Mouse (Mus musculus): ENCODE results near the gene Tm4sf4. TPM values are rescaled to one million over a fixed set of nuclear protein-coding genes. Genes with fewer than 3 reads are reported as not detected.
A peak's percentile ranks its signal among the peaks of the same experiment; 100 is the strongest.

Gene Tm4sf4
- polyA plus RNA-seq, 1 experiment from 2014 or later: 1.4 TPM

- ATAC-seq (ENCODE audit: low FRiP score, low TSS enrichment): peak; percentile 69
- Histone ChIP-seq H3K4me2 (replicated peaks; ENCODE audit: low read depth, low read length) (peak overlapping the region; percentile 48; the same call in 1 of the 2 replicates), H3K9ac (replicated peaks; ENCODE audit: low read length) (peak overlapping the region; percentile 43; the same call in 1 of the 2 replicates), H3K4me3 (ENCODE audit: low read length) (no peak overlapping the region), H3K4me1 (ENCODE audit: insufficient read depth, low read length) (peaks cover 28% of the 10 kb centered on the region), H3K27me3 (ENCODE audit: insufficient read depth, low read length) (no peaks in the 10 kb centered on the region), H3K9me3 (ENCODE audit: low read length) (no peaks in the 10 kb centered on the region), H3K27ac (ENCODE audit: low read length) (peak overlapping the region; percentile 83), H3K36me3 (ENCODE audit: insufficient read depth, low read length) (peaks cover 3% of the 10 kb centered on the region; the same call in 1 of the 2 replicates)
- WGBS: 7% methylated on average over 5 of the region's 5 CpGs
Measured at GRCm38 (mm10) chr3:57470326-57470725, 45.2 kb downstream of the Tm4sf4 start.

- Histone ChIP-seq H3K4me2 (replicated peaks; ENCODE audit: low read depth, low read length) (peak overlapping the region; percentile 48), H3K27me3 (ENCODE audit: insufficient read depth, low read length) (no peaks in the 10 kb centered on the region), H3K9me3 (ENCODE audit: low read length) (no peaks in the 10 kb centered on the region), H3K4me1 (ENCODE audit: insufficient read depth, low read length) (peaks cover 28% of the 10 kb centered on the region), H3K9ac (replicated peaks; ENCODE audit: low read length) (peak overlapping the region; percentile 43), H3K4me3 (ENCODE audit: low read length) (peak overlapping the region; percentile 26), H3K27ac (ENCODE audit: low read length) (peak overlapping the region; percentile 83), H3K36me3 (ENCODE audit: insufficient read depth, low read length) (peaks cover 3% of the 10 kb centered on the region; the same call in 1 of the 2 replicates)
- WGBS: 8% methylated on average over 15 of the region's 15 CpGs
- peak; percentile 52; the same call in 1 of the 2 replicates for ATAC-seq (ENCODE audit: low FRiP score, low TSS enrichment)
Measured at GRCm38 (mm10) chr3:57470981-57471601, 46.0 kb downstream of the Tm4sf4 start.

DNA sequence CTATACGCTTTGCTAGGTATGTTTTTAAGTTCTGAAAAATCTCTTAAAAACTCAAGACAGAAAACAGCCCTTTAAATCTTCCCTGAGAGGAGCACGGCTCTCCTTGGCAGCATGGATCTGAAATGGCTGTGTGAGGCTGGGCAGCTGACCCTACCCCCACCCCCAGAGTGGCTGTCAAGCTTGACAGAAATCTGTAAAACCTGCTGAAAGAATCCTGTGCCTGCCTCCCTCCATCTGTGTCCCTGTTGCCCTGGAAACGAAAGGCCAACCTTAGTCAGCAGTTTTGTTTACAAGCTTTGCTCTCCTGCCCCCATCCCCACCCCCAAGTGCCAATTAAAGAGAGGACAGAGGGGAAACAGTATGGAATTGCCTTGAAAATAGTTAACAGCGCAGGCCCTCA is 47.3 kb downstream of the Tm4sf4 start:
- 44% methylated on average over 4 of the region's 4 CpGs for WGBS
- no peak overlapping the region for H3K4me3 ChIP-seq (ENCODE audit: low read length)
- H3K27ac ChIP-seq (ENCODE audit: low read length): no peak overlapping the region; the same call in 1 of the 2 replicates
- H3K9ac ChIP-seq (replicated peaks; ENCODE audit: low read length): no peak overlapping the region
- no peaks in the 10 kb centered on the region for H3K9me3 ChIP-seq (ENCODE audit: low read length)
- no peak overlapping the region for H3K4me2 ChIP-seq (replicated peaks; ENCODE audit: low read depth, low read length)
- peaks cover 28% of the 10 kb centered on the region for H3K4me1 ChIP-seq (ENCODE audit: insufficient read depth, low read length)
- no peaks in the 10 kb centered on the region for H3K27me3 ChIP-seq (ENCODE audit: insufficient read depth, low read length)
- ATAC-seq (ENCODE audit: low FRiP score, low TSS enrichment): peak; percentile 40; the same call in 1 of the 2 replicates
- H3K36me3 ChIP-seq (ENCODE audit: insufficient read depth, low read length): peaks cover 15% of the 10 kb centered on the region

DNA sequence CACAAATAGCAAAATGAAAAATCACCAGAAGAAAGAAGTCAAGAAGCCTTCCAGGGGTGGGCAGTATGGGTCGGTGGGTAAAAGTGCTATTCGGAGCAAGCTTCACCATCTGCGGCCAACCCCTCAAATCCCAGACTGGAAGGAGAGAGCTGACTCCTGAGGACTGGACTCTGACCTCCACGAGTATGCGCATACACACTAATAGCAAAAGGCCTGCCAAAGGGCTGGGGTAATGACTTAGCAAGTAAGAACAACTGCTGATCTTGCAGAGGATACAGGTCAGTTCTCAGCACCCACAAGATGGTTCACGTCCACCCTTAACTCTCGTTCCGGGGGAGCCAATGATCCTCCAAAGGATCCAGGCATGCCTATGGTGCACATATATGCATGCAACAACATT is 49.3 kb downstream of the Tm4sf4 start:
- no peak overlapping the region for H3K9ac ChIP-seq (replicated peaks; ENCODE audit: low read length)

GRCm38 (mm10) chr3:57480640-57481039 is 55.5 kb downstream of the Tm4sf4 start:
- H3K9me3 ChIP-seq (ENCODE audit: low read length): no peaks in the 10 kb centered on the region
- no peak for ATAC-seq (ENCODE audit: low FRiP score, low TSS enrichment)
- H3K36me3 ChIP-seq (ENCODE audit: insufficient read depth, low read length): peaks cover 12% of the 10 kb centered on the region
- H3K27me3 ChIP-seq (ENCODE audit: insufficient read depth, low read length): no peaks in the 10 kb centered on the region
- H3K4me3 ChIP-seq (ENCODE audit: low read length): no peak overlapping the region
- no peak overlapping the region for H3K9ac ChIP-seq (replicated peaks; ENCODE audit: low read length)
- no peak overlapping the region for H3K4me2 ChIP-seq (replicated peaks; ENCODE audit: low read depth, low read length)
- WGBS: 68% methylated on average over 4 of the region's 4 CpGs
- no peak overlapping the region for H3K27ac ChIP-seq (ENCODE audit: low read length)
- no peaks in the 10 kb centered on the region for H3K4me1 ChIP-seq (ENCODE audit: insufficient read depth, low read length)

More for the DNA sequence above, 49.3 kb downstream of the Tm4sf4 start:
- Histone ChIP-seq H3K4me1 (ENCODE audit: insufficient read depth, low read length) (peaks cover 28% of the 10 kb centered on the region), H3K4me2 (replicated peaks; ENCODE audit: low read depth, low read length) (no peak overlapping the region), H3K27ac (ENCODE audit: low read length) (no peak overlapping the region), H3K9me3 (ENCODE audit: low read length) (no peaks in the 10 kb centered on the region), H3K36me3 (ENCODE audit: insufficient read depth, low read length) (peaks cover 15% of the 10 kb centered on the region), H3K27me3 (ENCODE audit: insufficient read depth, low read length) (no peaks in the 10 kb centered on the region), H3K4me3 (ENCODE audit: low read length) (no peak overlapping the region)
- no peak for ATAC-seq (ENCODE audit: low FRiP score, low TSS enrichment)
- WGBS: 86% methylated on average over 8 of the region's 8 CpGs

DNA sequence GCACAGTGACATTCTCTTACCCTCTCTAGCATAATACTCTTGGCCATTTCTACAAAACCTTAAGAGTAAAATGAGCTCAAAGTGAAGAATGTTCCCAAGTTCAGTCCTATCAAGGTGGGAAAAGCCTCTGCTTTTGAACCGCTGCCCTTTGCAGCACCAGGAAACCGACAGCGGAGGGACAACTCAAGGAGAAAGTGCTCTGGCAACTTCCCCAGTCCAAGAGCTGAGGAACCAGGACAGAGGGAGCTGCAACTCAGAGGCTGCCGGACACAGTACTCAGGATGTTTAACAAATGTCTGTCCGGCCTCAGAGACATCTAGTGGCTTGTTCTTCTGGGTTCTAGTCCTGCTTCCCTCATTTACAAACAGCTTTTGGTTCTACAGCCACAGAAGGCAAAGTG is 56.9 kb downstream of the Tm4sf4 start:
- no peak for ATAC-seq (ENCODE audit: low FRiP score, low TSS enrichment)
- H3K27ac ChIP-seq (ENCODE audit: low read length): no peak overlapping the region
- H3K9me3 ChIP-seq (ENCODE audit: low read length): no peaks in the 10 kb centered on the region
- no peaks in the 10 kb centered on the region for H3K27me3 ChIP-seq (ENCODE audit: insufficient read depth, low read length)
- H3K9ac ChIP-seq (replicated peaks; ENCODE audit: low read length): no peak overlapping the region
- H3K36me3 ChIP-seq (ENCODE audit: insufficient read depth, low read length): peaks cover 4% of the 10 kb centered on the region
- H3K4me2 ChIP-seq (replicated peaks; ENCODE audit: low read depth, low read length): no peak overlapping the region
- H3K4me3 ChIP-seq (ENCODE audit: low read length): no peak overlapping the region
- peaks cover 6% of the 10 kb centered on the region for H3K4me1 ChIP-seq (ENCODE audit: insufficient read depth, low read length)
- WGBS: 80% methylated on average over 5 of the region's 5 CpGs

- ATAC-seq (ENCODE audit: low FRiP score, low TSS enrichment): no peak
- 93% methylated on average over 4 of the region's 4 CpGs for WGBS
- H3K4me1 ChIP-seq (ENCODE audit: insufficient read depth, low read length): peaks cover 19% of the 10 kb centered on the region
- no peak overlapping the region for H3K4me2 ChIP-seq (replicated peaks; ENCODE audit: low read depth, low read length)
- H3K27ac ChIP-seq (ENCODE audit: low read length): no peak overlapping the region
- no peaks in the 10 kb centered on the region for H3K36me3 ChIP-seq (ENCODE audit: insufficient read depth, low read length)
- no peak overlapping the region for H3K9ac ChIP-seq (replicated peaks; ENCODE audit: low read length)
- no peaks in the 10 kb centered on the region for H3K9me3 ChIP-seq (ENCODE audit: low read length)
- H3K4me3 ChIP-seq (ENCODE audit: low read length): no peak overlapping the region
- H3K27me3 ChIP-seq (ENCODE audit: insufficient read depth, low read length): no peaks in the 10 kb centered on the region
Measured at GRCm38 (mm10) chr3:57486068-57486467, 61.0 kb downstream of the Tm4sf4 start.

GRCm38 (mm10) chr3:57487455-57488153 is 62.5 kb downstream of the Tm4sf4 start:
- Histone ChIP-seq H3K4me3 (ENCODE audit: low read length) (no peak overlapping the region), H3K4me2 (replicated peaks; ENCODE audit: low read depth, low read length) (no peak overlapping the region), H3K27me3 (ENCODE audit: insufficient read depth, low read length) (no peaks in the 10 kb centered on the region), H3K9me3 (ENCODE audit: low read length) (no peaks in the 10 kb centered on the region), H3K9ac (replicated peaks; ENCODE audit: low read length) (no peak overlapping the region), H3K27ac (ENCODE audit: low read length) (peak overlapping the region; percentile 82), H3K36me3 (ENCODE audit: insufficient read depth, low read length) (no peaks in the 10 kb centered on the region), H3K4me1 (ENCODE audit: insufficient read depth, low read length) (peaks cover 19% of the 10 kb centered on the region)
- ATAC-seq (ENCODE audit: low FRiP score, low TSS enrichment): peak; percentile 95
- 33% methylated on average over 8 of the region's 8 CpGs for WGBS

Measured in kidney, embryonic 16.5 days (tissue).